Mouse (Mus musculus) granulocyte monocyte progenitor cell, adult 5-6 weeks (primary cell): ENCODE results near the gene Cnot3. TPM values are rescaled to one million over a fixed set of nuclear protein-coding genes. Genes with fewer than 3 reads are reported as not detected.
"Not testable (repeated sequence)": the region's sequence is repeated elsewhere in the genome, so short reads cannot be mapped to it uniquely, and the experiment has no call there.

ENCODE experiments used
- ATAC-seq: replicated peaks from 2 replicates; pipeline ENCODE4 v1.8.0; 2016; ENCODE audit warnings: mild to moderate bottlenecking, moderate TSS enrichment, inconsistent platforms; ENCODE audit not compliant: poor library complexity, severe bottlenecking
- total RNA-seq, 2 experiments: library from RNA; stranded (forward) in 1 of 2; stranded (reverse) in 1 of 2; fragments of 200-712, 200-1000 nt in 1 of 2; fragments of >200 nt in 1 of 2; fragmentation: Nextera tagmentation in 1 of 2; gene quantifications; 2 replicates each; pipeline ENCODE4 v1.2.3; 2014 to 2017

Cnot3 gene
- total RNA-seq, 2 experiments from 2014 or later = 19.0 to 156 TPM

- ATAC-seq = no peak
Measured at GRCm38 (mm10) chr7:3693809-3694075, 48.7 kb downstream of the Cnot3 start.

- peak; percentile 38 for ATAC-seq
Measured at GRCm38 (mm10) chr7:3694076-3694948, 49.2 kb downstream of the Cnot3 start.

- not testable (repeated sequence) for ATAC-seq
Measured at GRCm38 (mm10) chr7:3694949-3695305, 49.9 kb downstream of the Cnot3 start.

- no peak for ATAC-seq
Measured at GRCm38 (mm10) chr7:3698471-3698870, 53.4 kb downstream of the Cnot3 start.

- no peak for ATAC-seq
Measured at GRCm38 (mm10) chr7:3703148-3703878, 58.2 kb downstream of the Cnot3 start.

- ATAC-seq = peak; percentile 79
Measured at GRCm38 (mm10) chr7:3703879-3704441, 58.9 kb downstream of the Cnot3 start, which contains the start of gene Rps9. Gene Rps9, plus strand, starts transcription at chr7:3703993.

DNA sequence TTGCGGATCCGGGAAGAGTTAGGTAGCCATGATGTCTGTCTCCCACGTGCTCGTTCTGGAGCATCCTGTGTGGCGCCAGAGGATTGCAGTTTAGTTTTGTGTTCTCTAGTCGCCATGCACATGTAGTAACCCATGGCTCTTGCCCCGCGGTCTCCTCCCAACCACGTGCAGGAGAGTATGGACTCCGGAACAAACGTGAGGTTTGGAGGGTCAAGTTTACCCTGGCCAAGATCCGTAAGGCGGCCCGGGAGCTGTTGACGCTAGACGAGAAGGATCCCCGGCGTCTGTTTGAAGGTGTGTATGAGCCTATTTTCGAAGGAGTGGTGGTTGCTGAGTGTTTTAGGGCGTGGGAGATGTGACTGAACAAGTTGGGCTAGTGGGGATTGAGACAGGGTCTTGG is 59.4 kb downstream of the Cnot3 start:
- peak; percentile 7 for ATAC-seq

DNA sequence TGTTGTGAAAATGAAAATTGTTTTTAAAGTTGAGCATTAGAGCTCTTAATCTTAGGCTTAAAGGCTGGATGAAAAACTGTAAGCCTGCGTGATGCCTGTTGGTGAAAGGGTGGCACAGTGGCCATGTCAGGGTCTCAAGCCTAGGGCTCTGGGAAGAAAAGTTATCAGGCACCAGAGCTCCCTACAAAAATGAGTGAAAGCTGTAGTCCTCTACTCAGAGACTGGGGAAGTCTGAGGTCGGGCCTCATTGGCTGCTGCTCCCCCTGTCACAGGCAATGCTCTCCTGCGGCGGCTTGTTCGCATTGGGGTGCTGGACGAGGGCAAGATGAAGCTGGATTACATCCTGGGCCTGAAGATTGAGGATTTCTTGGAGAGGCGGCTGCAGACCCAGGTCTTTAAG is 60.4 kb downstream of the Cnot3 start:
- not testable (repeated sequence) for ATAC-seq

GRCm38 (mm10) chr7:3705911-3706310 is 60.8 kb downstream of the Cnot3 start:
- ATAC-seq = no peak

DNA sequence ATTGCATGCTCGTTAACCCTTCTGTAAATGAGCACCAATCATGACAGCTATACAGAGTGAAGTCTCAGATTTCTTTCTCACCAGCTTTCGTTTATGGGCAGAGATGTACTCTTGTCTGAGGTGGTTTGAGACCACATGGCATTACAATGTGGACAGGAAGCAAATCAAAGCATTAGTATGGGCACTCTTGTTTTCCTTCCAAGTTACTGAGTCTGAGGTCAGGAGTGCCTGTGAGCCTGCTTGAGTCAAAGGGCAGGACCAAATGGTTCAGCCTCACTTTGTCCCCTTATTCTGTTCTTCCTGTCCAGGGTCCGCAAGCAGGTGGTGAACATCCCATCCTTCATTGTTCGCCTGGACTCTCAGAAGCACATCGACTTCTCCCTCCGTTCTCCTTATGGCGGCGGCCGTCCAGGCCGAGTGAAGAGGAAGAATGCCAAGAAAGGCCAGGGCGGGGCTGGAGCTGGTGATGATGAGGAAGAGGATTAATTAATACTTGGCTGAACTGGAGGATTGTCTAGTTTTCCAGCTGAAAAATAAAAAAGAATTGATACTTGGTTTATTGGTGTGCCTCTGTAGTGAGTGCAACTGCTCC is 61.4 kb downstream of the Cnot3 start:
- ATAC-seq = 0 out of 2 replicates have a peak, but pooled peaks have one; percentile 0

- peak; percentile 51 for ATAC-seq
Measured at GRCm38 (mm10) chr7:3707027-3707426, 62.0 kb downstream of the Cnot3 start.

DNA sequence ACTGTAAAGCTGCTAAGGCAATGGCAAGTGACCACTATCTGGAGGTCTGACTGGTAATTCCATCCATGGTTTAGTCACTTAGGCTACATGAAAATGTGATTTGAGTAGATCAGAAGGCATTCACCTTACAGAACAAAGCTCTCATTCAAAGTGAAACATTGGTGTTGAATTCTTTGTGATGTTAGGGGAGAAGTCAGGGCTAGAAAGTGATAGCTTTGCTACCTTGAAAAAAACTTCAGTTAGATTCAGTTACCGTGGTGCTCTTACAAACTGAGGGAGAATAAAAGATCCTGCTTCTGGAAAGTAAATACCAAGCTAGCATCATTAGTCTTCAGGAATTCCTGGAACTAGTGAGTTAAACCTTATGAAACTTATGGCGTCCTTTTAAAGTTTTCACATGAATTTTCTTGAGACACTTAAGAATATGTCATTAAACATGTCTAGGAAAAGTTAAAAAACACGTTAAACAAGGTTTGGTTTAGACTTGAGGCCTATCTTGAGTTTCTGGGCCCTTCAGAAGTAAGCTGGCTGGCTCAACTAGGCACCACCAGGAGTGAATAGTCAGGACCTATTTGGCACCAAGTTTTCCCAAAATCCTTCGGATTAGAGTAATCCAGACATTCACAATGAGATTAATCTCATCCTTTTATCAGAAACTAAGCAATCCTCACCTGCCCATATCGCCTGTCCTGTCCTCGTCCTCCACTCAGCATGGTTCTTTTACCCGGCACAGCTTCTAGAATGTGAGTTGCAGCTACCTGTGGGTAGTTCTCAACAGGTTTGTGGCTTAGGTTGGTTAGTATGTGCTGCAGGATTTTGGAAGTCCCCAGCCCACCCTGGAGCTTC is 62.7 kb downstream of the Cnot3 start:
- ATAC-seq = no peak

- not testable (repeated sequence) for ATAC-seq
Measured at GRCm38 (mm10) chr7:3708447-3708980, 63.4 kb downstream of the Cnot3 start.

GRCm38 (mm10) chr7:3709000-3709399 is 63.9 kb downstream of the Cnot3 start:
- no peak for ATAC-seq

Other genes starting within 250 kb of the Cnot3 start
- gene Cacng6, start 221.1 kb upstream of the Cnot3 start, total RNA-seq (2014; fragmentation: Nextera tagmentation) = not detected in 2 replicates
- gene Cacng6, start 221.1 kb upstream of the Cnot3 start, total RNA-seq (2017) = not detected in 2 replicates
- gene Tarm1, start 142.6 kb upstream of the Cnot3 start, total RNA-seq (2014; fragmentation: Nextera tagmentation) = not detected in 2 replicates
- 0.41 and 0.95 TPM in 2 replicates for gene Tarm1, start 142.6 kb upstream of the Cnot3 start, total RNA-seq (2017)
- gene Oscar, start 29.1 kb upstream of the Cnot3 start, total RNA-seq (2014; fragmentation: Nextera tagmentation) = not detected in 2 replicates
- not detected in 2 replicates for gene Oscar, start 29.1 kb upstream of the Cnot3 start, total RNA-seq (2017)
- 395 and 454 TPM in 2 replicates for gene Ndufa3, start 27.9 kb upstream of the Cnot3 start, total RNA-seq (2014; fragmentation: Nextera tagmentation)
- 132 and 210 TPM in 2 replicates for gene Ndufa3, start 27.9 kb upstream of the Cnot3 start, total RNA-seq (2017)
- 32.8 and 33.8 TPM in 2 replicates for gene Tfpt, start 15.3 kb upstream of the Cnot3 start, total RNA-seq (2014; fragmentation: Nextera tagmentation)
- gene Tfpt, start 15.3 kb upstream of the Cnot3 start, total RNA-seq (2017) = 32.5 and 36.8 TPM in 2 replicates
- gene Prpf31, start 15.3 kb upstream of the Cnot3 start, total RNA-seq (2014; fragmentation: Nextera tagmentation) = 47.8 and 91.0 TPM in 2 replicates
- gene Prpf31, start 15.3 kb upstream of the Cnot3 start, total RNA-seq (2017) = 123 and 132 TPM in 2 replicates
- 5.2 and 6.6 TPM in 2 replicates for gene Leng1, start 20.6 kb downstream of the Cnot3 start, total RNA-seq (2014; fragmentation: Nextera tagmentation)
- gene Leng1, start 20.6 kb downstream of the Cnot3 start, total RNA-seq (2017) = 4.7 and 7.2 TPM in 2 replicates
- 4.7 and 11.5 TPM in 2 replicates for gene Tmc4, start 32.3 kb downstream of the Cnot3 start, total RNA-seq (2014; fragmentation: Nextera tagmentation)
- 2.2 and 2.3 TPM in 2 replicates for gene Tmc4, start 32.3 kb downstream of the Cnot3 start, total RNA-seq (2017)
- 21.2 and 28.7 TPM in 2 replicates for gene Tsen34, start 47.6 kb downstream of the Cnot3 start, total RNA-seq (2014; fragmentation: Nextera tagmentation)
- 31.6 and 37.5 TPM in 2 replicates for gene Tsen34, start 47.6 kb downstream of the Cnot3 start, total RNA-seq (2017)
- 63.5 and 76.3 TPM in 2 replicates for gene Mboat7, start 48.3 kb downstream of the Cnot3 start, total RNA-seq (2014; fragmentation: Nextera tagmentation)
- 22.6 and 38.3 TPM in 2 replicates for gene Mboat7, start 48.3 kb downstream of the Cnot3 start, total RNA-seq (2017)
- gene Rps9, start 58.7 kb downstream of the Cnot3 start, total RNA-seq (2014; fragmentation: Nextera tagmentation) = 3,458 and 3,628 TPM in 2 replicates
- 1,516 and 1,598 TPM in 2 replicates for gene Rps9, start 58.7 kb downstream of the Cnot3 start, total RNA-seq (2017)
- gene Pirb, start 75.1 kb downstream of the Cnot3 start, total RNA-seq (2014; fragmentation: Nextera tagmentation) = 3.8 TPM in 1 of 2 replicates, not detected in the other
- 3.1 and 3.3 TPM in 2 replicates for gene Pirb, start 75.1 kb downstream of the Cnot3 start, total RNA-seq (2017)
- gene Gm15448, start 180.4 kb downstream of the Cnot3 start, total RNA-seq (2014; fragmentation: Nextera tagmentation) = not detected in 2 replicates
- 0.52 TPM in 1 of 2 replicates, not detected in the other for gene Gm15448, start 180.4 kb downstream of the Cnot3 start, total RNA-seq (2017)
- gene Pira2, start 199.8 kb downstream of the Cnot3 start, total RNA-seq (2014; fragmentation: Nextera tagmentation) = 0.43 TPM in 1 of 2 replicates, not detected in the other
- 0.60 and 1.9 TPM in 2 replicates for gene Pira2, start 199.8 kb downstream of the Cnot3 start, total RNA-seq (2017)